Mouse (Mus musculus): ENCODE data around the gene Grin2c.

The Grin2c gene

DNA sequence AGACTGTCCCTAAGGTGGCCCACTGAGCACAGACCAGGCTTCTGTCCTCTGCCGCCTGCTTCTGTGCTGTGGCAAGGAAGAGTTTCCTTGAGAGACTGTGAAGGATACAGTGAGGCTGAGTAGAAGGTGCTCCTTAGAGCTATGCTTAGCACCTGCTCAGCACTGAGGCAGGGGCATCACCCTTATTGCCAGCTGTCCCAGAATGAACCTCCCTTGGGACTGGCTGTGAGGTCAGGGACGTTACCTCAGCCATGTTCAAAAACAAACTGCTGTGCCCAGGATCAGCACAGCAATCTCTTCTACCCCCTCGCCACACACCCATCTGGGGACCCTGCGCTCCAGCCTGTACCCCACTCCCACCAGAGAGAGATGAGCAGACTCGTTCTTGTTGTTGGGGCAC is 34.2 kb downstream of the Grin2c start:
- no peak for DNase-seq (ENCODE audit: extremely low read depth, low read depth)

DNA sequence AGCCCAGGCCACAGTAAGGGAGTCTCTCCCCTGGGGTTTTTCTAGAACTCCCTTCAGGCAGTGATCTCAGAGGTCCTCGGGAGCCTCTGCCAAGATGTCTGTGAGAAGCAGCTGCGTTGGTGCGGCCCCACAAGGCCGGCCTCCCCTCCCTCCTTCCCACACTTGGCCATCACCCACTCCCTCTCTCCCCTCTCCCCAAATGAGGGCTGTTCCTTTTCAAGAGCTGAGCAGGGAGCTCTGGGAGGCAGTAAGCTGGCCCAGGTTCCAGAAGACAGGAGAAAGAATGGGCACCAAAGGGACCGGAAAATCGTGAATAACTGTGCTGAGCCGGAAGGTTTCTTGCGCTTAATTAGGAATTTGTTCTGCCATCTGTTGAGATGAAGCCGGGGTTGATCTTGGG is 35.1 kb downstream of the Grin2c start:
- DNase-seq (ENCODE audit: extremely low read depth, low read depth) = no peak

DNA sequence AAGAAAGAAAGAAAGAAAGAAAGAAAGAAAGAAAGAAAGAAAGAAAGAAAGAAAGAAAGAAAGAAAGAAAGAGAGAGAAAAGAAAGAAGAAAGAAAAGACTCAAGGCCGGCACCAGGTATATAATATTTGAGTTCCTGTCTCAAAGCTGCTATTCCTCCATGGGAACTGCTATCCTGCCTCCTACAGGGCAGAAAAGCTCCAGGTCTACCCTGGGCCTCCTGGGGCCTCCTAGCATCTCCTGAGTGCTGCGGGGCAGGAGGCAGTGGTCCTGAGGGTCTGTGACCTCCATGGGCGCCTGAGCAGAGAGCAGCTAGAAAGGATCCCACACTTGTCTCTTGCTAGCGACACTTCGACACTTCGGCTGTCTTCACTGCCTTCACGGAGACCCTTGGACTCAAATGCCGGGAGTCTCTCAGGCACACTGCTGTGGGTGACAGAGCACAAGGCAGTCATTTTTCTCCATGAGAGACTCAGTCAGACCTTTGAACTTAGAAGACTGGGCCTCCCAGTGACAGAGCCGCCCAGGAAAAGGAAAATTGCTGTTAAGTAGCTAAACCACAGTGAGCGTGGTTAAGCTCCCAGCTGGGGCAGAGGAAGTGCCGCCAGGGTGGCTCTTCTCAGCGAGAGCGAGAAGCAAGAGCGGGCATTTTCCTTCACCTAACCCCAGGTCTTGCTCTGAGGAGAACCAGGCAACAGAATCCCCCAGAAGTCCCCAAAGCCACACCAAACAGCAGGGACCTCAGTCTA is 35.7 kb downstream of the Grin2c start:
- DNase-seq (ENCODE audit: extremely low read depth, low read depth) = no peak

DNA sequence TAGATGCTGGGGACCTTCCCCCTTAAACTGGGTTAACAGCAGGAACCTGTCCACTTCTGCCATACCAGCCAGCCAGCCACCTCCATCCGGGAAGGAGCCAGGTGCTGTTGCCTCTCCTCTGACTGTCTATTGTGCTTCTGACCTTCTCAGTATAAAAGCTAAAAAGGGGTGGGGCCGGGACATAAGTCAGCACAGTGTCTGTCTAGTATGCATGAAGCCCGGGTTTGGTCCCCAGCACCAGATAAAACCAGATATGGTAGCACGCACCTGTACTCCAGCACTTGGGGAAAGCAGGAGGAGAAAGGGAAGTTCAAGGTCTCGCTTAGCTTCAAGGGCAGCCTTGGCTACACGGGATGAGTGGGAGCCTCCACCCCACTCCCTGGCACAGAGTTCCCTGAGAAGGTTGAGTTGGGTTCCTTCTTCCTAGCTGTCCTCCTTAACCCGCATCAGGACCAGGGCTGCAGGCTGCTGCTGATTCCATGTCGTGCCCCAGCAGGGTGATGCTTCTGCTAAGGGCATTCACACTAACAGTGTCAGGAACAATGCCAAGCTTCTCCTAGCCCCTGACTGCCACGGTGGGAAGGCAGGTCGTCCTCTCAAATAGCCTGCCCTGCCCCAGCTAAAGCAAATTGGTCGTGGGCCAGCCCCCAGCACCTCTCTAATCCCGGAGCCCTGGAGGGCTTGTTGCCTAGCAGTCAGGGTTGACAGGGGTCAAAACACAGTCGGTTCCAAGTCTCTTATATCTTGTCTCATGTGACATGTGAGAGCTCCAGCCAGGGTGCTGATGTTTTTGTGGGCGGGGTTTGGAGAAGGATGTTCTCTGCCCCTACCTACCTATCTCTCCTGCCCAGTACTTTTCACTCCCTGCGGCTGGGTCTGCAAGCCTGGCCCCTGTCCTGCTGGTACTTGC is 37.8 kb downstream of the Grin2c start:
- no peak for DNase-seq (ENCODE audit: extremely low read depth, low read depth)

DNA sequence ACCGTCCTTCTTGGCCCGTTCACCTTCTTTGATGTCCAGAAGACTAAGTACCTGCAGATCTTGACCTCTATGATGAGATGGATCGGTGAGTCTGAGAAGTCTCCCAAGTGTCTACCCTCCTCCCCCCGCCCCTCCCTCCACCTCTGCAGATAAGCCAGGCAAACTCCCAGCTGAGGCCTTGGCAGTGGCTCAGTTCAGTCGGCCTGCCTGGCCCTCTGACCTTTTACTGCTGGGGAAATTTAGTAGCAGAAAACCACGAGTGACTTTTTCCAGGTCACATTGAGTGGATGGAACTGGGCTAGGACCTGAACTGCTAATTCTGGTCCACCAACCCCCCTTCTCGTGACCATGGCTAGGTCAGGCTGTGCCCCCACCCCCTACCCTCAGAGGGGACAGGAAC is 38.6 kb downstream of the Grin2c start:
- no peak for DNase-seq (ENCODE audit: extremely low read depth, low read depth)

DNA sequence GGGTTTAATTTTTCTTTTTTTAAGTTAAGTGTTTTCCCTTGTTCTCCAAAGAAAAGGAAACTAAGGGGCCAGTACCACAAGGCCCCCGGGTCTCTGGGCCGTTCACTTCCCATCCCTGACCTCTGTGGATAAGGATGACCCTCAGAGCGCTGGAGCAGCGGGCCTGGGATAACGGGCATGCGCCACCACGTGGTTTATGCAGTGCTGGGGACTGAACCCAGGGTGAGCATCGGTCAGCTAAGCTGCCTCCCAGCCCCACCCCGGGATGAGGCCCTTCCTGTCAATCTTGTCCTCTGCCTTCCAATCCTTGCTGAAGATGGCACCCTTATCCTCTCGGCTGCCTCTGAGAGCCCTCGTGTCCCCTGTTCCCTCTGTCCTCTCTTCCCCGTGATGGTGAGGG is 39.4 kb downstream of the Grin2c start:
- no peak for DNase-seq (ENCODE audit: extremely low read depth, low read depth)

DNA sequence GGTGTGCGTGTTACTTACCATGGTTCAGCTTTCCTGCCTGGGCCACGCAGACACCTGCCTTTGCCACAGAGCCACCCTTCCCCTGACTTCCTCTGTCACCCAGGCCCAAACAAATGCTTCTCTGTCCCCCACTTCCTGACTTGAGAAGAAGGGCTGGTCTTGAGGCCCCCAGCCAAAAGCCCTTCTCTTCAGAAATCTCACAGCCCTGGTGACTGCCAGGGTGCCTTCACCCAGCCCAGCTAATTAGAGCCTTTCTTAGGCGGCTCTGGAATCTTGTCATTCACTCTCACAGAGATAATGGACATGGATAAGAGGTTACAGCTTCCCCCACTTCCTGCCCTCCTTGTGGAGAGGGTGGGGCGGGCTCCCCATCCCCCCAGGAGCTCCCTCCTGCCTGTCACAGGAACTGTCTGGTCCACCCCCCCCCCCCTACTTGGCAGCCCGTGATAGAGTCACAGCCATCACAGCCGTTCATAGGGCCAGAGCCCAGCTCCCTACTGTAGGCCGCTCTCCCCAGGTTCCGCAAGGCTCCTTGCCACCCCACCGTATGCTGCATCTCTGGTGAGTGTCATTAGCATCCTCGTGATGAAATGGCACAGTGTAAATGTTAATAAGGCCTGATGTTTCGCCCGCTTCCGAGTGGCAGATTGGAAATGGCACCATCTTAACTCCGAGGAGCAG is 40.1 kb downstream of the Grin2c start:
- no peak for DNase-seq (ENCODE audit: extremely low read depth, low read depth)

DNA sequence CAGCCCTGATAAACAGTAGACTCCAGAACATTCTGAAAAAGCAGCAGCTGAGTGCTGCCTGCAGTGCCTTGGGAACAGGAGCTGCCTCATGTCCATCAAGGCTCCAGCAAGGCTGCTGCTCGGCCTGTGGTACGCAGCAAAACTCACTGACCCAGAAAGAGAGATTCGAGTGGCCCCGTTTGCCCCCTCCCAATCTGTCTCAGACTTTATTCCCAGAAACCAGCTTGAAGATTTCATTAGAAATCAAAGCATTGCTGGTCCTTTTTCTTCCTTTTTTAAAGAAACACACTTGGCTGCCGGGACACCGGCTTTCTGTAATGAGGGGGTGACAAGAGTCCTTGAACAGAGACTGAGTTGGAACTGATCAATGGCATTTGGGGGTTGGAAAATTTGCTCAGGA is 41.7 kb downstream of the Grin2c start:
- DNase-seq (ENCODE audit: extremely low read depth, low read depth) = no peak

DNA sequence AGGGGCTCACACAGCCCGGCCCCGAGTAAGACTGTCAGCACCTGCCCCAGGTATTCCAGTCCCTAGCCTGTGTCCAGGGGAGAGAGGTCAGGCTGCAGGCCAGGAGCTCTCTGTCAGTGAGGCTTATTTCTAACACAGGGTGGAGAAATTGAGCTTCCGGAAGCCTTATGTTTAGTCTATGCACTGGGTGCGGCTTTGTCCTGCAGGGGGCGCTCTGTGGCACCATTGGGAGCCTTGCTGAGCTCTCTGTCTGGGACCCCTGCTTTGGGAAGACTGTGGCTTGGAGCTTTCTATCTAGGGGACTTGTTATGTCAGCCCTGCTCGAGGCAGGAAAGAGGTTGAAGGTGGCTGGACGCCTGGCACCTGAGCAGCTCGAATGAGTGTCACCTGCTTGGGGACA is 42.2 kb downstream of the Grin2c start:
- DNase-seq (ENCODE audit: extremely low read depth, low read depth) = no peak

DNA sequence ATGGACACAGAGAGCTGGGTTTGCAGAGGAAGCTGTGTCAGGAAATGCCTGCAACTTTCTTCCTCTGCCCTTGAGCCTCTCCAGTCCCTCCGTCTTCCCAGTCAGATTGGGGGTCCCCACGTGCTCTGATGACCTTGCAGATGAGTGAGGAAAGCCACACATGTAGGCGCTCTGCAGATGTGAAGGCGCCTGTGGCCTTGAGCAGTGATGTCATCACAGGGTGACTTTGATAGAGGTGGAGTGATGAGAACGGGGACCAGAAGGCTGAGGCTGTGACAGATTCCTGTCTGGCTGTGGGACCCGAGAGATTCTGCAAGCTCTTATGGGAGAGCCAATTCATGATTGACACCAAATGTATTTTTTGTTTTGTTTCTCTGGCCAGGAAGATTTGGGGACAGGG is 43.2 kb downstream of the Grin2c start:
- no peak for DNase-seq (ENCODE audit: extremely low read depth, low read depth)

DNA sequence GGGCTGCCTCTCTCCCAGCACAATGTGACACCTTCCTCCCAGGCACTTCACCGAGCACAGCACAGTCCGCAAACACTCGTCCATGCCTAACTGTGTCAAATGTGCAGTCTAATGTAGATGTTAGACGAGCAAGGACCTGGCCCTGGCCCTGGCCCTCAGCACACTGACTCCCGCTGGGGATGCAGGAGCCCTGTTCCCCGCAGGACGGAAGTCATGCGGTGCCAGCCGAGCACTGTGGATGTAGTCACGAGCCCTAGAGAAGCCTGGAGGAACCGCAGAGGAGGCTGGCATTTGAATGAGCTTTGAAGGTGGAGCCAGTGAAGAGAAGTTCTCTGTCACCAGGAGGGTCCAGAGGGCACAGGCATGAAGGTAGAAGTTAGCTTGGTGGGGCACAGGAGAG is 43.6 kb downstream of the Grin2c start:
- no peak for DNase-seq (ENCODE audit: extremely low read depth, low read depth)

DNA sequence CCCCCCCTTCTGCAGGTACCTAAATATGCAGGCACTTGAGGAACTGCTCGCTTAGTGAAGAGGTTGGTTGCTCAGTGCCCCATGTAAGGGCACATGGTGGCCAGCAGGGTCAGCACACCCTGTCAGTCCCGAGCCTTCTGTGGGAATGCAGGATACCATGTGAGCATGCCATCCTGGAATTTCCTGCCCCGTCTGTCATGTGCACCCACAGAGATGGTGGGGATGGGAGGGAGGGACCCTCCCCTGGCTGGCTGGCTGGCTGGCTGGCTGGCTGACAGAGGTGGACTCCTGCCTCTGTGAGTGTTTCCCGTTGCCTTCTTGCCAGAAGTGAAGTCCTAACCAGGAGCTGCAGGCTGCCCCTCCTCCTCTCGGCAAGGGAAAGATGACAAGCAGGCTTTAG is 44.5 kb downstream of the Grin2c start:
- DNase-seq (ENCODE audit: extremely low read depth, low read depth) = no peak

DNA sequence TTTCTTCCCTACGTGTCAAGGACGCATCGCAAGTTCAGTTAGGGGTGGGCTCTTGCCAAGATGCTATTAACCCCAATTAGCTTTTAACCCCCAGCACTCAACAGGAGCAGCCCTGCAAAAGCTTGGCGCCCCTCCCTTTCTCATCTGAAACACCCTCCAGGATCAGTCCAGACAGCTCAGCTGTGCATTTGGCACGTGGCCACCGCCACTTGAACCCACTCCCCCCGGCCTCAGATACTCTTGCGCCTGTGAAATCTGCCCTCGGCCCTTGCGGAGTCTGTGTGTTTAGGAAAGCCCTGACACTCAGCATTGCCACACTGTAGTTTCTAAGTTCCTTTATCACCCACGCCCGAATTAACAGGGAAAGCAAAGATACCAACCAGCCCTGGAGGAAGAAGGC is 45.0 kb downstream of the Grin2c start:
- no peak for DNase-seq (ENCODE audit: extremely low read depth, low read depth)

DNA sequence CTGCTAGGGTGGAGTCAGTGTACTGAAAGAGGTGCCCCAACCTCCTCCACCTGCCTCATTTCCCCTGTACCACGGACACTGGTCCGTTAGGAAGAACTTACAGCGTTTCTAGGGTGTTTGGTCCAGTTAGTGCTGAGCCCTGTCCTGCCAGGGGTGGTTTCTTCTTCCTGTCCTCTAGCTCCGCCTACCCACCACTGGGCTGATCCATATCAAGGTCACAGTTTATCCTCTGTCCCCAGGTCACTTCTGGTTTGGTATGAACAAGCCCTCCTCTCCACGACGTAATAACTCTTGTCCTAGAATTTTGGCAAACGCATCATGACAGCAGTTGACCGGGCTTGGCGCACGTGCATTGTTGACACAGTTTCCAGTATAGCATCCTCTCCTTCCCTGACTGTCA is 47.4 kb downstream of the Grin2c start:
- DNase-seq (ENCODE audit: extremely low read depth, low read depth) = no peak

DNA sequence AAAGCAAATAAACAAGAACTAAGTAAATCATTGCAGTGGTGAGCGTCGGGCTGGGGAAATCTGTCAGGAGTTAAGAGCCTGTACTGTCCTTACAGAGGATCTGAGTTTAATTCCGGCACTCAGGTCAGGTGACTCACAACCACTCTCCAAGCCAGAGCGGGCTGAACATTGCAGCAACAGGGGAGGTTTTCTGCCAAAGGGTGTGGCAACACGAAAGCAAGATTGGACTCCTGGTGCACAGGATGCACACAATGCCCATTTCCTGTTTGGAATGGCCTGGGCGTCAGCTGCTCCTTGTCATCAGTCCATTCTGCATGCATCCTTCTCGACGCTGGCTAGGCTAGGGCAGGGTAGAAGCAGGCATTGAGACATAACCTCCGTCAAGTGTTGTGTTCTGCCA is 47.8 kb downstream of the Grin2c start:
- DNase-seq (ENCODE audit: extremely low read depth, low read depth) = no peak

DNA sequence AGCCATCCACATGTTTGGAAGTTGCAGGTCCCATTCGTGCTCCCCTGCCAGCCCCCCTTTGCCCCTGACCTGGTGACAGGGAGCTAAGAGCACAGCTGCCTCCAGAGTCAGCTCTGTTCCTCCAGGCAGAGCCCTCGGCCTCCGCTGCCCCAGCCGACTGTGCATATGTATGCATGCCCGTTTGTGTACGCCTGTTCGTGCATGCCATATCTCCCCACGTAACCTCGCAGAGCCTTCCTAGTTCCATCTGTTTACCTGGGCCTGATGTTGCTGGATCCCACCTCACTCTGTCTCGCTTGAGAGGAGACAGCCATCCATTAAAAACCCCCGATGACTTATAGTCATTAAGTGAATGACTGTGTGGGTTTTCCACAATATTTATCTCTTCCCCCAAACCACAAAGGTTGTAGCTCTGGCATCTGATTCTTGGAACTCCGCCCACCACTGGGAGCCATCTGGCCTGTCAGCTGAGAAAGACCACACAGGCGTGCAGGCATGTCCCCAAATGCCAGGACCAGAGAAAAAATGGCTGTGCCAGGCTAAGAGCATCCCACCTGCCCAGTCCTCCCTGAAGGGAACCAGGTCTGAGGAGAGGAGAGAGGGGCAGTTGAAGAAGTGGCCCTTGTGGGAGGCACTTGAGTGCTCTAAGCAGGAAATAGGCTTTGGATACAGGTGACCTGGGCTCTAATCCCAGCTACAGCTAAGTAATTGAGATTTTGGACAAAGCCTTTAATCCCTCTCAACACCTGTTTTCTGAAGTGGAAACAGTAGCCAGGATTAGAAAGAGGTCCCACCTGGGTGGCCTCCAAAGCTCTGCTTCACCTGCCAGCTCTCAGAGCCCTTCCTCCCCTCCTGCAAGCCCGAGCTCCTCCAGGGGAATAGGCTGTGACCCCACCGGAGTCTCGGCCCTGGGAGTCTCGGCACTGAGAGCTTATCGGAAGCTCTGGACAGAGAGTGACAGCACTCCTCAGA is 49.3 kb downstream of the Grin2c start:
- DNase-seq (ENCODE audit: extremely low read depth, low read depth) = no peak

DNA sequence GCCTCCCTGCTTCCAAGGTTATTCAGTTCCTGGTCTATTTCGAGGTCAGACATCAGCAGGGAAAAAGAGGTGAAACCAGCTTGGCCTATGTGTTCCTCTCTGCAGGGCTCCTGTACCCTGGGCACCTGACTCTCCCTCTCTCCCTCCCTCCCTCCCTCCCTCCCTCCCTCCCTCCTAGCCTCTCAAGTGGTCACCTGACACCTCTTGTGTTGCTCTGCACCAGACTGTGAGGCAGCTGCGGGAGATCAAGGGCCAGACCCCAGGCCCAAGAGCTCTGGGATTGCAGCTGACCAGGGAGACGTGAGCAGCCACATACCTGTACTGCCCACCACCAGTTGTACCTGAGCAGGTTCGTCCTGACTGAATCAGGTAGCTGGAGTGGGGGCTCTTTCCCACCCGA is 51.9 kb downstream of the Grin2c start:
- no peak for DNase-seq (ENCODE audit: extremely low read depth, low read depth)

DNA sequence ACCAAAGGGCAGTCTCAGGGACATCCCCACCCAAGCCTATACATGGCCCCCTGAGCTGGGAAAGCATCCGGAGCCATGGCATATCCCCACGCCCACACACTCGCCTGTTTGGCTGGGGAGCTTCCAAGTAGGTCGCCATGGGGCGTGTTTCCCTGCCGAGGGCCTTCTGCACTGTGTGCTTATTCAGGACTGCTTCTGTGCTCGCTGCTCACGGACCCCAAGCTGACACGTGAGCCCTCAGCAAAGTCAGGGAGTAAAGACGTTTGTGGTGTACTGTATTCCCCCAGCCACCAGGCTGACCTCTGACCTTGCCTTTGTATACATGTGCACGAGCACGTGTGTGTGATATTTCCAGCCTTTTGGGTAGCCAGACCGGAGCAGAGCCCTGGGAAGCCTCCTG is 54.9 kb downstream of the Grin2c start:
- DNase-seq (ENCODE audit: extremely low read depth, low read depth) = no peak

DNA sequence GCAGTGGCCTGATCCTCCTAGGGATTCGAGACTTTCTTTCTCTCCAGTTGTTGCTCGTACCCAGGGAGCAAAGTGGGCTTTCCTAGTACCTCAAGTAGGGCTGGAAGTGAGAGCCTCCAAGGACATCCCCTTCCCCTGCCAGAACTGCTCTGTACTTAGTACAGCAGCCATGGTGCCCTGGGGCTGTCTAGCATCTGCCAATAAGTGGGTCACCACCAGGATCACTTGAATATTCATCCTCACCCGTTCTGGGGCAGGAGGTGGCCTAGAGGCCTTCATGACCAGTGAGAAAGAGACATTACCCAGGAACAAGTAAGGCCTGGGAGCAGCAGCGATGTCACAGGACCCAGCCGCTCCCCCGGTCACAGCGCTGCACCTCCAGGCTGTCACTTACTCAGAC is 57.1 kb downstream of the Grin2c start:
- no peak for DNase-seq (ENCODE audit: extremely low read depth, low read depth)

DNA sequence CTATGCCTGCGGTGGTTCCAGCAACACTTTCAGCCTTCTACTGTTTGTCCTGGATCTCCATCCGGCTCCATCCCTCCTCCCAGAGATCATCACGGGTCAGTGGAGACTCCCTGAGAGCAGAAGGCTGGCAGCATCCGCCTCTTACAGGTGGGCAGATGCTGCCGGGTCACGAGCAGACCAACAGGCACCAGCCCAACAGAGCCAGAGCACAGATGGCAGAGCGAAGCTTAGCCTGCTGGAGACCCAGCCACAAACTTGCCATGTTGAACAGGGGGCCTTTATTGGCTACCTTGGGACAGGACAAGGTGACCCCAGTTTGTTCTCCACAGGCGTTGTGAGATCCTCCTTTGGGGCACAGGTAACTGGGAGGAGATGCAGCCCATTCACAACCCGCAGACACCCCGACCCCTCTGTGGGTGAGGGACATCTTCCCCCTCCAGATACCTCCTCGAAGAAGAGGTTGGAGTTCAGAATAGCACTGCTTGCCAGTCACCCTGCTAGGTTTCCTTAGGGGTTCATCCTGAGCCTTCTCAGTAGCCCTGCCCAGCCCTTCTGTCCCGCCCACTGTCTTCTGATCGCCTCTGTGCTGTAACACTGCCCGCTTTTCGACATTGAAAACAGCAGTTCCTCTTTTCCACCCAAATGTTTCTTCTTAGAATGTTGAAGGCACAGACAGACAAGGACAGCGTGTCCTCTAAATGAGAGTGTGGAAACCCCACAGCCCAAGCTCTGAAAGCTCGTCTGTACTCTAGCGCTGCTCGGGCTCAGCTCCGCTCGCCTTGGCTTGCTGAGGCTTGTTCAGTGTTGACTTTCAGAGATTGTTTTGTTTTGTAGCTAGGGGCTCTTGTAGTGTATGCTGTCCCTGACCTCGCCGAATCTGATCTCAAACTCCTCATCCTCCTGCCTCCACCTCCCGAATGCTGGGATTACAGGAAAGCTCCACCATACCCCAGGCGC is 58.0 kb downstream of the Grin2c start:
- DNase-seq (ENCODE audit: extremely low read depth, low read depth) = no peak

Measured in MEL-GATA-1-ER (cell line).